Mouse (Mus musculus) cerebral cortex, adult 2 months (tissue): ENCODE measurements around the gene Tgfbr3.

ENCODE experiments used
- WGBS: fragments of 180-500 bp; shearing (Covaris S2); methylation state at CpG from one replicate; pipeline ENCODE4 v1.1.7; 2018; 5-methylcytosine and 5-hydroxymethylcytosine counted together

Tgfbr3 gene

DNA sequence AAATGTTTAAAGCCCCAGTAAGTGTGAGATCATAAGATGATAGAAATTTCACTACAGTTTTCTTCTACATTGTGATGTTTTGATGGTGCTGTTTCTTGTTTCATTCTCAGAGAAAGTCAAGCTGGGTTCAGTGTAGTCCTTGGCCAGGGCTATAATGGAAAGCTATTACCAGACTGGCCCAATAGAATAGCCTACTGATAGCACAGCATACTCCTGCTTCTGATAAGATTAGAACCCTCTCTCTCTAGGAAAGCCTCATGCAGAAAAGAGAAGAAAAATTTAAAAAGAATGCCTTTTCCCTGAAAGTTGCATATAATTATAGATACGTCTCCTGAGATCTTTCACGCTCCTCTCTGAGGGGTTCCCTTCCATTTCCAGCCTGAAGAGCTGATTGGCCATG lies 46.0 kb downstream of the Tgfbr3 start:
- WGBS, result 87% methylated on average over 2 of the region's 2 CpGs

DNA sequence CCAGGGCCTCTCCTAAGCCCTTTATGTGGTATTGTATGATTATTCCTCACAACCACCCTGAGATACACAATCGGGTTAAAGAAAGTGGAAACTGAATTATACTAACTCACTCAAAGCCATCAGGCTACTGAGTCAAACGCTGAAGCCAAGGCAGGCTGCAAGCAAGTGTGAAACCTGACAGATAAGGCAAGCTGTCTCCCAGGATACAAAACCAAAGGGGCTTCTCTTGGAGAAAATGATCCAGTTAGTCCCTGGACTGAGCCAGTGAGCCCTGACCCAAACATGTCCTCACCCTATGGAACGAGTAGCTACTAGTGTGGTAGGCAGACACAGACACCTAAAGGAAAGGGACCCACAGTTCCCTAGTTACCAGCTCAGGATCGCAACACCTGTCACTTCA lies 46.4 kb downstream of the Tgfbr3 start:
- 86% methylated on average over 4 of the region's 4 CpGs for WGBS

DNA sequence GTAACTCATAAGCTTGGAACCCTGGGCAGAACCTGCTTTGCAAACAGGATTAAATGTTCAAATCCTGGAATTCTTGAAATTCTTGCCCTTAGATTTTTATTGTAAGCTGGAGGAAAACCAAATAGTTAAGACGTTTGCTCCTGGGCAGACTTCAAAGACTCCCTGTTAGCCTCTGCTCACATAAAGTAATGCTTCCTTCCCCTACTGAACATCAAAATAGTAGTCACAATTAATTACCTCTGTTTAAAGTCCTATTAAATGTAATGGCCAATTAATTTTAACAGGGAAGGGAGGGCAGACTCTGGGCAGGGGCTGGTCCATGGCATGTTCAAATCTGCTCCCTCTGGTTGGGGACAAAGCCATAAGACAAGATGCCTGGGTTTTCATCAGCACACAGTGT lies 49.2 kb downstream of the Tgfbr3 start:
- 49% methylated on average over 1 of the region's 1 CpGs for WGBS

DNA sequence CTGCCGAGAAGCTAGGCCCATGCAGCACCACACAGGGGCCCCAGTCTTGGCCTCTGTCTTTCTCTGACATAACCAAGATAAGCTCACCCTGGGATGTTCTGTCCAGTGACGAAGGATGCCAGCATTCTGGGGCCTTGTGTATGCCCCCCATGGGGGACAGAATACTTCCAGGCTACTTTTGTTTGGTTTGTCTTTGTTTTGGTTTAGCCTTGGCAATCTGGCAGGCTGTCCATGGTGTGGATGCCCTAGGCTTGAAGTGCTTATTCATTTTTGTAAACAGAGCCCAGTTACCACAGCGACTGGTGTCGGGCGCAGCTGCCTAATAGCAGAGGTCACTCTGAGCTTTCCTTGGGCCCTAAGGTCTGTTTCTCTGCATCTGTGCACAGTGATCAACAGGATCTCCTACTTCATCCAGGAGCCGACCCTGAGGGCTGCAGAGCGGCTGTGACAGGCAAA lies 51.4 kb downstream of the Tgfbr3 start:
- 73% methylated on average over 7 of the region's 7 CpGs for WGBS

DNA sequence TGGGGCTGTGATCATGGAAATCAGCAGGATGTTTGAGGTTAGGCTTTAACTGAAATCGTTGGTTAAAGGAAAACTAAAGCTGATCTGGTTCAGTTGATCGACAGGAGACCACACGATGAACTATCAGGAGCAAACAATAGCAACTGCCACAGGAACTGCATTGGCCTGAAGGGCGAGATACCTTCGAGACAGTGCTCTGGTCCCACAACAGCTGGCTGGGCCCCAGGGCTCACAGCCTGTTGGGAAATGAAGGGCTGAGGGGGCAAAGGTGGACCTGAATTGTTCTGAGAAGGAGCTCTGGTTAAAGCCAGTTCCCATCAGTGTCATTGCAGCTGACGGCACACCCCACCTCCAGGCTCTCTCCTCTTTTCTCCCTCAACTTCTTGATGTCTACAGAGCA lies 52.5 kb downstream of the Tgfbr3 start:
- 84% methylated on average over 6 of the region's 6 CpGs for WGBS

DNA sequence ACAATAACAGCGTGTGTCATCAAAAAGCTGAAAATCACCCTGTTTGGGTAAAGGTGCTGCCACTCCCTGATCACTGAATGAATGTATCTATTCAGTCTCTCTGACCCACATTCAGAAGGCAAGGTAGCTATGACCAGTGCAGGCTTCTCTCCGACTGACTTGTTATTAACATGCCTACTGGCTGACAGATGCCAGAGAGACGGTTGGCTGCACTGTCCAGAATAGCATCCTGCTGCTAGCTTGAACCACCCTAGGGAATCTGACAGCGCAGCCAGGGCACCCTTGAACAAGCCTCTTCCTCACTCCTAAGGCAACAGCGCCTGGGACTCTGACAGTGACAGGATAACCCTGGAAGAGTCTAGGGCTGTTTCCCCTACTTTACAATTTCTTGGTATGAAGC lies 53.4 kb downstream of the Tgfbr3 start:
- WGBS, result 89% methylated on average over 5 of the region's 5 CpGs

DNA sequence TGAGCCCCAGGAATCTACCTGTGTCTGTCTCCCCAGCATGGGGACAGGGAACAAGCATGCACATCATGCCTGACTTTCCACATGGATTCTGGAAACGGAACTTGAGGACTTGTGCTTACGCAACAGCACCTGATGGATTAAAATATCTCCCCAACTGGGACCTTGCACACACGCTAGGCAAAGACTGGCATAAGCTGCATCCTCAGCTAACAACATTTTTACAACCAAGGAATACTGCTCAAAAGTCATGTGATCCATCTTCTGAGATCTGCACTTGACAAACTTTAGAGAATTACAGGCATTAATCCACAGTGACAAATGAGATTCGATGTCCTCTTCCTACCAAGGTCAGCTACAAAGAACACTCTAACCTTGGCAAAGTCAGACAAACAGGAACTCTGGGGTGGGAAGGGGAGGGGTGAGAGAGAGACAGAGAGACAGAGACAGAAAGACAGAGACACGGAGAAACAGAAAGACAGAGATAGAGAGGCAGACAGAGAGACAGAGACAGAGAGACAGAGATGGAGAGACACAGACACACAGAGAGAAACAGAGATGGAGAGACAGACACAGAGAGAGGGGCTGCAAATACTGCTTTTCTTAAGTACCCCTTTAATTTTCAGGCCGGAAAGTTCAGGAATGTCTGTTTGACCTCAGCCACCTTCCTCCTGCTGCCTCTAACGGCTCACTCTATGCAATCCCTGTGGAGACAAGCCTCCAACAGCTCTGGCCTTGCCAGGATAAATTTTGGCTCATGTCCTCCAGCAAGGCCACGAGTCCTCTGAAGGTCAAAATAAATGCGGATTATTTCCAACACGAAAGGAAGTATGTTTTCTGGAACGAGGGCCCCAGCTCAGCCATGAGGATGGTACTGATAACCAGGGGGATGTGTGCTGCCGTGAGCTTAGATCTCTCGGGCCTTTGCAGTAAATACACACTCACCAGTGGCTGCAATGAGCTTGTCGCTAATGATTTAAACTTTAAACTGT lies 55.8 kb downstream of the Tgfbr3 start:
- 76% methylated on average over 14 of the region's 14 CpGs for WGBS

DNA sequence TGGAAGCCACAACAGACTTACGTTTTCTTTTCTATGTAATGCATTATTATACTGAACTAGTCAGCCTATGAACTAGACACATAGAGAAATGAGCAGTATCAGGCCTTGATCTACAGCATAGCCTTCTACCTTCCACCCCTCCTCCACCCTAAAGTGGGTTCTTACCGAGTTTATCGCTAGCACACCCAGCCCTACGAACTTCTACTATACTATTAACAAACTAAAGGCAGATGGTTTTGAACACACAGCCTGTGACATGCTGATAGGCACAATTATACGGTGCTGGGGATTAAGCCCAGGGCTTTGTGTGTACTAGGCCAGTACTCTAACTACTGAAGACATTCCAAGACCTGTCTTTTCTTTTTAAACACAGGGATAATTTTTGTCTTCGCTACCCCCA lies 59.2 kb downstream of the Tgfbr3 start:
- WGBS, result 91% methylated on average over 6 of the region's 6 CpGs

DNA sequence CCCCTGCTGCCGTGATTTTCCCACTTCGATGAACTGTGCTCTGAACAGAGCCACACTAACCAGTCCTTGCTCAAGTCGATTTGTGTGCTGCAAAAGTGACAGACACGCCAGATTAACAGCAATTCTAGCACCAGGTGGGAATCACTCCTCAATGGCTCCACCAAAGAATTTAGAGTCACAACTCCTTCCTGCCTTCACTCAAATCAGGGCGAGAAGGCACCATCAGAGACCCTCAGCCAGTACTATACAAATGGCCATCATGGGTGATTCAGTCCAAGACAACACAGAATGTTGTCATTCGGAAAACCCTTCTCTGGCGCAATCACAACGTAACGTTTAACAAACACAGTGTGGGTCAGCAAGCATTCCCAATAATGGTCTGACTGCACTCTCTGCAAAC lies 60.4 kb downstream of the Tgfbr3 start:
- WGBS, result 87% methylated on average over 9 of the region's 9 CpGs

DNA sequence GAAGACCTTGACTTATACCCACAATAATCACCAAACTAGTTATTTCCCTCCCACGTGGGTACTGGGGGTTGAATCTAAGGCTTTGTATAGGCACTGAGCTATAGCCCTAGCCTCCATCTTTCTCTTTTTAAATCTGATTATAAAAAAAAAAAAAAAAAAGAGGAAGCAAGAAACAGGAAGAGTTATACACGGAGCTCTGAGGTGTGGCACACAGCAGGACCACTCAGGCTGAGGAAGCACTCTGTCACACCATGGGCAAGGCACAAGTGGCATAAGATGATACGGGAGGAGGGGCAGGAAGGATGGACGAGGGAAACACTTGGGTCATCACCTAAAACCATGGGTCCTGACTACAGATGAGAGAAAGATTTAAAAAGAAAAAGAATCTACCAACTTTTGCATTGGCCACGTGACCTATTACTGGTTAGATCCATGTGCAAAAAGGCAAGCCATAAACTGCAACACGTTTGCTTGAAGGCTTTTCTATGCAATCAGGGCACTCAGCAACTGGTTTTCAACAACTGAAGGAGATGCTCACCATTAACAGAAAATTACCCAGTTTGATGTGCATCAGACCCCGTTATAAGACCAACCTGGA lies 64.5 kb downstream of the Tgfbr3 start:
- WGBS, result 83% methylated on average over 7 of the region's 7 CpGs

DNA sequence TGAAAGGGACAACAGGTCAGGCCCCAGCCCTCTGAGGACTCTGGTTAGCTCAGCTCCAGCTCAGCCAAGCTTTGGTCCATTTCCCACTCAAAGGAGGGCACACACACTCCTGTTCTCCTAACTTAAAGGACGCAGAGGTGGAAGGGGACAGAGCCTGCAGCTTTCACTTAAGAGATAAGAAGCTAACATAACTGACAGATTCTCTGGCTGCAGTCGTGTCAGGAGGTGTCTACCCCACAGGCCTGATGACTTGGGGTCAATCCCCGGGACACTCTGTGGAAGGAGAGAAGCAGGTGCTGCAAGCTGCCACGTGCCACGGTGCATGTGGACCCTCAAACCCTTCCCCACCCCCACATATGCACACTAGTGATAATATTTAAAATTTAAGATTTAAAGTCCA lies 65.3 kb downstream of the Tgfbr3 start:
- WGBS, result 90% methylated on average over 5 of the region's 5 CpGs

DNA sequence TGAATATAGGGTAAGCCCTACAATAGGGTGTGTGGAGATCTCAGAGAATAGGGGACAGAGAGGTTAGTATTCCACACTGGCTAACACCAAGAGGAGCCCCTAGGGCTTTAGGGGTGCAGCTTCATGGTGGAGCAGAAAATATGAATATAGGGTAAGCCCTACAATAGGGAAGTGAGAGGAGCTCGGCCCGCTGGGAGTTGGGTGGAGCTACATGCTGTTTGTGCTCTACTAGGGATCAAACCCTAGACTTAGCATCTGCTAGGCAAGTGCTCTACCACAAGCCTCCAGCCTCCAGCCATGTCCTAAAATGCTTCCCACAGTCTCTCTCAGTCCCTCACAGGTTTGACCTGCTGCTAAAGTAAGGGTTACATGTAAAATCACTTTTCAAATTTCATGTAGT lies 65.9 kb downstream of the Tgfbr3 start:
- WGBS, result 62% methylated on average over 2 of the region's 2 CpGs

DNA sequence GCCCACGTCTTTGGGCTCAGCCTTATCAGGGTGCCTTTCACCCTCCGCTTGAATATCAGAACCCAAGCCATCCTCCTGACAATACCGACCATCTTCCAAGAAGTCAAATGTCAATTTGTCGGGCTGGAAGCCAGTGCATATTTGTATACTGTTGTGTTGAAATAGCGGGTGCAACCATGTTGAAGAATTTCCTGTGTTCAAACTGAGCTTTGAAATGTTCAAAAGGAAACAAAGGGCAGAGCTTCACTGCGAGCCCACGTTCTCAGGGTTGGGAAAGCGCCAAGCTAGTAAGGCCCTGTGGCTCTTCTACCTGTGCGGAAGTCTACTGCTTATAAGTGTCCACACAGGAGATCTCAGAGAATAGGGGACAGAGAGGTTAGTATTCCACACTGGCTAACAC lies 66.4 kb downstream of the Tgfbr3 start:
- 84% methylated on average over 9 of the region's 9 CpGs for WGBS

DNA sequence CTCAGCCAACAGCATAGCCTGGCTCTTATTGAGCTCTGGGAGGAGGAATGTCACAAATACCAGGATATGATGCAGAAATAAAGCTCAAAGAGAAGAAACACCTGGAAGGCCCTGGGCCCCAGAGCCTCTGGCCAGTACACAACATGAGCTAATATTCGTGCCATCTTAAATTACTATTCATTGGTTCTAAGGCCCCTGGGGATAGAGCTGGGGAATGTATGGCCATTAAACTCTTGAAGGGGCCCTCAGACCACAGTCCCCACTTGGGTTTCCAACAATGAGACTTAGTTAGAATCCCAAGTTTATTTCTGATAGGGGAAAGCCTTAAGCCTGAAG lies 66.8 kb downstream of the Tgfbr3 start:
- 90% methylated on average over 1 of the region's 1 CpGs for WGBS

DNA sequence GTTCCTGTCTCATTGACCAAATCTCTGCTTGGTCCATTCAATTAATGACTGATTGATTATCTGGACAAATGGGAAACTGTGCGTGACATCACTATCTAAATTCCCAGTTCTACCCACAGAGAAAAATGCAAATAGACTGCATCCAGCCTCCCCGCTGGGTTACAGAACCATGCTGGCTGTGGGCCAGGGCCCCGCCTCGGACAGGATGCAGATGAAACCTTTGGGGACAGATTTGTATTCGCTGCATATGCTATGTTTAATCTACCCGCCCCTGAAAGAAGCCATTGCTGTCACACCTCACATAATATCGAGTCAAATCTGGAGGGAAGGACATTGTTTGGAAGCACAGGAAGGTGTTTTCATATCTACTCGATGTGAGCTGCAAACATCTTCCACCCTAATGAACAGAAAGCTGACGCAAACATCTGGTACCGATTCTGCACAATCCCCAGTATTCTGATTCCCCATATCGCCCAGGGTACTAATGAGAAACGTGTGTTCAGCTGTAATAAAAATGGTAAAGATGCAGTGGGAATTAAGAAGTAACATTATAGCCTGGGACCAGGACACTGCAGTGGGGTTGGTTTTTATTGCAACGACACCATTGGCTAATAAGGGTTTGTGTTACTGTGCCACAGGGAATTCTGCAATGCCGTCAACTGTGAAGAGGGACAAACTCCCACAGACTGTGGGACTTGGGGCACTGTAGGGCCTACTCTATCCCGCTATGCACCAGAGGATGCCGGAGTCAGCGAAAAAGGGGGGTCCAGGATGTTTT lies 67.3 kb downstream of the Tgfbr3 start:
- 67% methylated on average over 17 of the region's 17 CpGs for WGBS

DNA sequence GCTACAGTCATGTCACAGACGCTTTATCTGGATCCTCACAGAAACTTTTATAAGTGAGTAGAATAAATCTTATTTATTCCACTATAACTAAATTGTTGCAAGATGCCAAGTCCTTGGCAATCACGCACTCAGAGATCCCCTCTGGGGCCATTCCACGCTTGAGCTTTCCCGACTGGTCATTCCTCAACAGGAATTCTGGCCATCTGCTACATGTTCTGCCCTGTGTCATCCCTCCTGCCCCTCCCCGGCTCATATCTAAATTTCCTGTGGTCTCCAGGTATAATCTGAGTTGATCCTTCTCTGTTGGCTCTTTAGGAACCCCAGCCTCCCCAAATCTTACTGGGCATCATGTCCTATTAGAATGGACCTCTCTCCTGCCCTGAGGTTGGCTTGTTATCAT lies 68.5 kb downstream of the Tgfbr3 start:
- 93% methylated on average over 5 of the region's 5 CpGs for WGBS

DNA sequence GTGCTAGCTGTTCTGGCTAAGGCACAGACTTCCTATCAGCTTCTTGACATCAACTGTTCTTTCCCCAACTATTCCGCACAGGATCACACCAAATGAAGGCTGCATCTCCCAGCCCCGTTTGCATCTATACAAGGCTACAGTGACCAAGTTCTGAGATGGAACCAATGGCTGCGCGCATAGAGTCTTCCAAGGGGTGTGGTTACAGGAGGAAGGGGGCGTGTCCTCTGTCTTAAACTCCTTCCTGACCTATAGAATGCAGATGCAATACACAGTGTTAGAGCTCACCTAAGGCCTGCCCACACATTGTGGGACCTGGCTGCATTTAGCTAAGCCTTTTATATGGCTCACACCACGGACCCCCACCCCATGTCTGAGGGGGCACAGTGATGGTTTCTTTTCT lies 69.5 kb downstream of the Tgfbr3 start:
- WGBS, result 86% methylated on average over 6 of the region's 6 CpGs

DNA sequence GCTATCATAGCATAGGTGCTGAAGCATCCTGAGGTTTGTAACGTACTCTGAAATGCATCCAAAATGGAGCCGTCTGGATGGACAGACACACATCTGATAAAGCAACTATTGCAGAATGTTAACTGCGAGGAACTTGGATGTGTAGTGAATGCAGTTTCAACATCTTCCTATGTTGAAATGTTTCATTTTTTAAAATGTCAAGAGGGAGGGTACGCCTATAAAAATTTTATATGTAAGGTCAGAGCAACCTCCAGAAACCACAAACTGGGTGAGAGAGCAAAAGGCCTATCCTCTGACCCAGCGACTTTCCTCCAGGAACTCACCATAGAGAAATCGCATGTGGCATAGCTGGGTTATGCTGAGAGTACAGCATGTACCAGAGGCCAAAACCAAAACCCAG lies 70.1 kb downstream of the Tgfbr3 start:
- 95% methylated on average over 6 of the region's 6 CpGs for WGBS

DNA sequence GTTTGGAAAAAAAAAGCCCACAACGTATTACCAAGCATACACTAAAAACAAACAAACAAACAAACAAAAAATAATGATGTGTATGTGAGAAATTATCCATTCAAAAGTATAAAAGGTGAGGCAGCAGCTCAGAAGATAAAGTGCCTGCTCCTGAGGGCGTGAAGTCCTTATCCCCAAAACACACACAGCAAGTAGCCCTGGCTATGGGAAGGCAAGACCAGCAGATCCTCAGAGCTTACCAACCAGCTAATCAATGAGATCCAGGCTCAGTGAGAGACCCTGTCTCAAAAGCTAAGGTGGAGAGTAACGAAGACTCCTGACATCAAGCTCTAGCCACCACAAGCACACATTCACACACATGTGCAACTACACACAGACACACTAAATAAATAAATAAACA lies 70.8 kb downstream of the Tgfbr3 start:
- WGBS, result 92% methylated on average over 3 of the region's 3 CpGs

DNA sequence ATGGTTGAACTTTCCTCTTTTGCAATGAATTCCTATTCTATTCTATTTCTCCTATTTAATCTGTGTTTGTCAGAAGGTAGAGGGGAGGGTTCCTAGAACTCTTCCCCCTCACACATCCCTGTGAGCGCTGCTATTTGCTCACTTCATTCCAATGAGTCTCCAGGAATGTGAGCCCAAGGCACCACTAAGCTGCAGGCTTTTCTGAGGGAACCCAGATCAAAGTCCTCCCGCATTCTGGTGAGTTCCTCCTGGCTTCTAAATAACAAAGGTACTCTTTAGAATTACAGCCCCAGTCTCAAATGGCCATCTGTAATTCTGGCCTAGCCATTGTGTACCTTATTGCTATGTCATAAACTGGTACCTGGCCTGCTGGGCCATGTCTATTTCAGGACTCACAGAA lies 72.3 kb downstream of the Tgfbr3 start:
- 81% methylated on average over 2 of the region's 2 CpGs for WGBS

DNA sequence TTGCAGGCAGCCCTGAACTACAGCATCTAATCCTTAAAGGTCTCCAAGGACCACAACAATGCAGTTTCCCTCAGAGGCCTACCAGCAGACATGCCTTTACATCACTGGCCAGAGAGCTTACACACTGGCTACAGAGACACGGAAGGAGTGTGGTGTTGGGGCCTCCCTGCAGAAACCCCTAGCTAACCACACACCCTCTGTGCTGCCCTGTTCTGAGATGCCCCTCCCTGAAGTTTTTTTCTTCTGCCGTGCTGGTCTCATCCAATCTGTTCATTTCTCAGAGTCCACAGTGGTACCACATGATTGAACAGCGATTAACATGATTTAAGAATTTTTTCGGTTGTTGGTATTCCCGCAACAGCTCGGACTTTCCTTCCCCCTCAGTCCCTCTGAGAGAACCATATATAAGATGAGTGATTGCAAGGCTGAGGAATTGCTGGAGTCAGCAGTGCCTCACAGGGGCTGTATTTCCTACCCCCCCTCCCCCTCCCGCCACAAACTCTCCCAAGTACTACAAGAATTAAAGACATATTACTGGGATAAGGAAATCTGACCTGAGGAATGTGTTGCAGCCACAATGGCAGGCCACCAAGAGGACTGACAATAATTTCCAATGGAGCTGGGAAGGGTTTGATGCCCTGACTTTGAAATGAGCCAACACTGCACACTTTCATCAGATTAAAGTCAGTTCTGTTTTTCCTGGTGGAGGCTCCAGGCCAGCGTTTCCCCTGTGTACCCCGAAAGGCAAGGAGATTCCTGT lies 75.9 kb downstream of the Tgfbr3 start:
- WGBS, result 93% methylated on average over 9 of the region's 9 CpGs

DNA sequence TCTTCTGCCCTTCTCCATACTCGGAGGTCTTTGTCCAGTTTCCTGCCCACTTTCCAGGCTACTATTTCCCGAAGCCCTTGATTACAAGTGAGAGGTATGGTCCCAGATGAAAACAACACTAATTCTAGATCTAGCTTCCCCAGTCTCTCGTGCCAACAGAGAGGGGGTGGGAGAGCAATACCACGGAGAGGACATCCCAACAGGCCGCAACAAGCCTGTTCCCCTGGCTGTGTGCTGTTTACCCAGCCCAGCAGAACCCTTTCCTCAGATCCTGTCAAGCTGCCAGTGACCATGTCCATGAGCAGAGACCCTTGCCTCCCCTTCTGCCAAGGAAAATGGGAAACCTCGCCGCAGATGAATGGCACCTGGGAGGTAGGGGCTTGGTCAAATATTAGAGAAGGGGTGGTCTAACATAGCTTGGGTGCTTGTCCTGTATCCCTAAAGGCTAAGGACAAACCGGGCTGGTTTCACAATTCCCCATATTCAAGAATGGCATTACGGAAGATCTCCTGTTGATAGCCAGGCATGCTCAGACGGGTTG lies 77.5 kb downstream of the Tgfbr3 start:
- WGBS, result 90% methylated on average over 10 of the region's 10 CpGs
